Mouse (Mus musculus): ENCODE measurements at regions not wholly inside any gene's neighbourhood (a gene's known extent, or its start where the extent isn't known, plus 50 kb on each side); places are given as distances from the start of the nearest gene placed in this dataset.

DNA sequence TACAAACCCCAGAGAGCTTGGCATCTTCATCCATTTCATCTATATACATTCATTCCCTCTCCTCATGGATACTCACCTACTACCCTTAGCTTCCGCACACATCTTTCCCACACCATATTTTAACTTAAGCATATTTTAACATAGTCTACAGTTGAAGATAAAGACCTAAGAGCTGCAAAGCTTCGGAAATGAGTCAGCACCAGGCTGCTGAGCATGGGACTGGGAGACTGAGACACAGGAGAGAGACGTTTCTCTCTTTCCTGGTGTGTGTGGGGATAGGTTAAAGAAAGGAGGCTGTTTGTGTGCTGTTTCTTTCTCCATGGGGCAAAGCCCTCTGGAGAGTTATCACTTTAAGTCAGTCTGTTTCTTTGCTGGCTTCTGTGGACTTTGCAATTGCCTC is 264.3 kb downstream of the Sorl1 start:
- no peak for TF ChIP-seq CTCF (IDR thresholded peaks at IDR 0.05; ENCODE audit: low read depth, low read length)
- no peak for TF ChIP-seq POLR2A (IDR thresholded peaks at IDR 0.05; ENCODE audit: borderline replicate concordance, low read depth, low read length)
